Mouse (Mus musculus): ENCODE measurements at regions not wholly inside any gene's neighbourhood (a gene's known extent, or its start where the extent isn't known, plus 50 kb on each side); places are given as distances from the start of the nearest gene placed in this dataset.

GRCm38 (mm10) chr6:51208660-51209396 is 223.6 kb upstream of the Nfe2l3 start:
- peaks cover 27% of the 10 kb centered on the region for H3K4me1 ChIP-seq
- ATAC-seq (ENCODE audit: low FRiP score, low read depth): no peak
- H3K9me3 ChIP-seq: no peaks in the 10 kb centered on the region
- H3K27ac ChIP-seq: no peak overlapping the region
- H3K36me3 ChIP-seq: no peaks in the 10 kb centered on the region
- no peak overlapping the region for H3K4me3 ChIP-seq
- H3K4me2 ChIP-seq (replicated peaks): no peak overlapping the region
- H3K27me3 ChIP-seq: peaks cover 32% of the 10 kb centered on the region
- 2% methylated on average over 6 of the region's 6 CpGs for WGBS
- no peak overlapping the region for H3K9ac ChIP-seq

- Histone ChIP-seq H3K4me1 (peaks cover 27% of the 10 kb centered on the region), H3K4me2 (replicated peaks) (no peak overlapping the region), H3K4me3 (no peak overlapping the region), H3K27ac (no peak overlapping the region), H3K9me3 (no peaks in the 10 kb centered on the region), H3K36me3 (no peaks in the 10 kb centered on the region), H3K27me3 (peaks cover 15% of the 10 kb centered on the region), H3K9ac (no peak overlapping the region)
- no peak for ATAC-seq (ENCODE audit: low FRiP score, low read depth)
- 40% methylated on average over 7 of the region's 7 CpGs for WGBS
Measured at GRCm38 (mm10) chr6:51211418-51211817, 221.1 kb upstream of the Nfe2l3 start.

- WGBS: 76% methylated on average over 8 of the region's 8 CpGs
- ATAC-seq (ENCODE audit: low FRiP score, low read depth): no peak
- Histone ChIP-seq H3K36me3 (no peaks in the 10 kb centered on the region), H3K27me3 (peaks cover 10% of the 10 kb centered on the region), H3K27ac (no peak overlapping the region), H3K9me3 (no peaks in the 10 kb centered on the region), H3K4me1 (peaks cover 23% of the 10 kb centered on the region), H3K9ac (no peak overlapping the region), H3K4me2 (replicated peaks) (no peak overlapping the region), H3K4me3 (no peak overlapping the region)
Measured at GRCm38 (mm10) chr6:51212216-51212615, 220.3 kb upstream of the Nfe2l3 start.

GRCm38 (mm10) chr6:51215371-51215770 is 217.1 kb upstream of the Nfe2l3 start:
- ATAC-seq (ENCODE audit: low FRiP score, low read depth): no peak
- Histone ChIP-seq H3K27ac (no peak overlapping the region), H3K4me1 (peaks cover 12% of the 10 kb centered on the region; the same call in 1 of the 2 replicates), H3K9ac (no peak overlapping the region), H3K4me3 (no peak overlapping the region), H3K9me3 (no peaks in the 10 kb centered on the region), H3K4me2 (replicated peaks) (no peak overlapping the region), H3K27me3 (no peaks in the 10 kb centered on the region), H3K36me3 (no peaks in the 10 kb centered on the region)
- 87% methylated on average over 10 of the region's 10 CpGs for WGBS

GRCm38 (mm10) chr6:51216472-51216871 is 216.0 kb upstream of the Nfe2l3 start:
- WGBS: 64% methylated on average over 8 of the region's 8 CpGs
- no peak for ATAC-seq (ENCODE audit: low FRiP score, low read depth)
- H3K9me3 ChIP-seq: no peaks in the 10 kb centered on the region
- H3K36me3 ChIP-seq: no peaks in the 10 kb centered on the region
- H3K4me1 ChIP-seq: peaks cover 12% of the 10 kb centered on the region; the same call in 1 of the 2 replicates
- no peak overlapping the region for H3K4me2 ChIP-seq (replicated peaks)
- H3K27me3 ChIP-seq: no peaks in the 10 kb centered on the region
- no peak overlapping the region for H3K4me3 ChIP-seq
- no peak overlapping the region for H3K9ac ChIP-seq
- H3K27ac ChIP-seq: no peak overlapping the region

- Histone ChIP-seq H3K27ac (no peak overlapping the region), H3K9me3 (no peaks in the 10 kb centered on the region), H3K4me3 (no peak overlapping the region), H3K36me3 (no peaks in the 10 kb centered on the region), H3K9ac (no peak overlapping the region), H3K27me3 (no peaks in the 10 kb centered on the region), H3K4me2 (replicated peaks) (no peak overlapping the region), H3K4me1 (no peaks in the 10 kb centered on the region)
- WGBS: 87% methylated on average over 12 of the region's 12 CpGs
- ATAC-seq (ENCODE audit: low FRiP score, low read depth): no peak
Measured at GRCm38 (mm10) chr6:51219691-51220090, 212.8 kb upstream of the Nfe2l3 start.

GRCm38 (mm10) chr6:51220778-51221177 is 211.7 kb upstream of the Nfe2l3 start:
- Histone ChIP-seq H3K4me1 (no peaks in the 10 kb centered on the region), H3K9ac (no peak overlapping the region), H3K4me3 (no peak overlapping the region), H3K27me3 (no peaks in the 10 kb centered on the region), H3K4me2 (replicated peaks) (no peak overlapping the region), H3K9me3 (no peaks in the 10 kb centered on the region), H3K27ac (no peak overlapping the region), H3K36me3 (no peaks in the 10 kb centered on the region)
- 50% methylated on average over 4 of the region's 4 CpGs for WGBS
- no peak for ATAC-seq (ENCODE audit: low FRiP score, low read depth)

- Histone ChIP-seq H3K9me3 (peaks cover 6% of the 10 kb centered on the region; the same call in 1 of the 2 replicates), H3K4me2 (replicated peaks) (no peak overlapping the region), H3K4me3 (no peak overlapping the region), H3K9ac (no peak overlapping the region), H3K36me3 (no peaks in the 10 kb centered on the region; the same call in 1 of the 2 replicates), H3K4me1 (no peaks in the 10 kb centered on the region), H3K27ac (no peak overlapping the region), H3K27me3 (no peaks in the 10 kb centered on the region)
- no peak for ATAC-seq (ENCODE audit: low FRiP score, low read depth)
- WGBS: 86% methylated on average over 11 of the region's 11 CpGs
Measured at GRCm38 (mm10) chr6:51236077-51236740, 196.3 kb upstream of the Nfe2l3 start.

GRCm38 (mm10) chr6:51240039-51240438 is 192.4 kb upstream of the Nfe2l3 start:
- Histone ChIP-seq H3K27ac (no peak overlapping the region), H3K36me3 (no peaks in the 10 kb centered on the region; the same call in 1 of the 2 replicates), H3K27me3 (no peaks in the 10 kb centered on the region), H3K9me3 (peaks cover 15% of the 10 kb centered on the region; the same call in 1 of the 2 replicates), H3K4me1 (no peaks in the 10 kb centered on the region), H3K4me2 (replicated peaks) (no peak overlapping the region), H3K4me3 (no peak overlapping the region), H3K9ac (no peak overlapping the region)
- 91% methylated on average over 3 of the region's 3 CpGs for WGBS
- ATAC-seq (ENCODE audit: low FRiP score, low read depth): no peak

- no peaks in the 10 kb centered on the region for H3K9me3 ChIP-seq
- no peak overlapping the region for H3K27ac ChIP-seq
- H3K4me1 ChIP-seq: no peaks in the 10 kb centered on the region
- no peak overlapping the region for H3K9ac ChIP-seq
- ATAC-seq (ENCODE audit: low FRiP score, low read depth): no peak
- H3K36me3 ChIP-seq: no peaks in the 10 kb centered on the region
- no peak overlapping the region for H3K4me2 ChIP-seq (replicated peaks)
- H3K4me3 ChIP-seq: no peak overlapping the region
- H3K27me3 ChIP-seq: no peaks in the 10 kb centered on the region
Measured at GRCm38 (mm10) chr6:51250233-51250632, 182.2 kb upstream of the Nfe2l3 start.

- Histone ChIP-seq H3K9ac (no peak overlapping the region), H3K27ac (no peak overlapping the region), H3K4me3 (no peak overlapping the region), H3K27me3 (no peaks in the 10 kb centered on the region), H3K4me1 (no peaks in the 10 kb centered on the region), H3K9me3 (no peaks in the 10 kb centered on the region), H3K4me2 (replicated peaks) (no peak overlapping the region), H3K36me3 (no peaks in the 10 kb centered on the region)
- WGBS: 80% methylated on average over 2 of the region's 2 CpGs
- ATAC-seq (ENCODE audit: low FRiP score, low read depth): no peak
Measured at GRCm38 (mm10) chr6:51251432-51251831, 181.0 kb upstream of the Nfe2l3 start.

- no peaks in the 10 kb centered on the region for H3K36me3 ChIP-seq
- H3K4me3 ChIP-seq: no peak overlapping the region
- no peaks in the 10 kb centered on the region for H3K27me3 ChIP-seq
- WGBS: 74% methylated on average over 3 of the region's 3 CpGs
- H3K9ac ChIP-seq: no peak overlapping the region
- no peak overlapping the region for H3K27ac ChIP-seq
- H3K4me1 ChIP-seq: no peaks in the 10 kb centered on the region
- H3K9me3 ChIP-seq: no peaks in the 10 kb centered on the region
- no peak for ATAC-seq (ENCODE audit: low FRiP score, low read depth)
- no peak overlapping the region for H3K4me2 ChIP-seq (replicated peaks)
Measured at GRCm38 (mm10) chr6:51252721-51253120, 179.7 kb upstream of the Nfe2l3 start.
